In genomic region chr4:43563601-43563875, GRCm38 (mm10) we compare ENCODE assay signal across 10 mouse cellular contexts. TPM values are rescaled to one million over a fixed set of nuclear protein-coding genes. Genes with fewer than 3 reads are reported as not detected.
DNase-seq lines count a peak whose midpoint lies in the region; ATAC-seq and TF ChIP-seq lines count a peak whose summit lies in the region.
"Had no signal": no experiment of that assay in that cellular context is flagged by ENCODE, and none has a peak within 500 bp of the region (broad histone marks: within the 10 kb centered on the region; RNA-seq: fewer than 3 reads in every experiment).

No protein-coding gene starts in this region.

- no peak for TF ChIP-seq CTCF in bone marrow, adult 2 months (IDR thresholded peaks at IDR 0.05; ENCODE audit: control insufficient read depth, insufficient read depth, low read length)

- intact Hi-C loops in heart, postnatal 14 days (cut with DNase I): no loop called here

- 42% methylated on average over 4 of the region's 4 CpGs for WGBS in heart, embryonic 14.5 days
- WGBS in bone marrow, adult 2 months: 56% methylated on average over 4 of the region's 4 CpGs
- WGBS in hindbrain, embryonic 13.5 days: 90% methylated on average over 4 of the region's 4 CpGs
- WGBS in midbrain, embryonic 11.5 days: 90% methylated on average over 4 of the region's 4 CpGs

- H3K27me3 ChIP-seq in heart, embryonic 14.5 days (ENCODE audit: control insufficient read depth, insufficient read depth, low read length): no peaks in the 10 kb centered on the region
- H3K27me3 ChIP-seq in hindbrain, embryonic 13.5 days: no peaks in the 10 kb centered on the region
- no peaks in the 10 kb centered on the region for H3K27me3 ChIP-seq in midbrain, embryonic 11.5 days (ENCODE audit: control insufficient read depth, insufficient read depth, low read length)

- peak overlapping the region; percentile 100; a peak in 3 of 4 replicates for H3K27ac ChIP-seq in heart, embryonic 14.5 days (replicated peaks in 1 of 2; ENCODE audit: control insufficient read depth in 1 of 2, insufficient read depth in 1 of 2, low read depth in 2 of 2, low read length in 2 of 2)
- no peak overlapping the region for H3K27ac ChIP-seq in bone marrow, adult 2 months (ENCODE audit: control insufficient read depth, insufficient read depth, low read depth, low read length, poor library complexity)
- 0 out of 2 replicates have a peak overlapping the region, but pooled peaks have one; percentile 97 for H3K27ac ChIP-seq in hindbrain, embryonic 13.5 days
- no peak overlapping the region for H3K27ac ChIP-seq in midbrain, embryonic 11.5 days (ENCODE audit: low read depth, low read length)

- no peak for TF ChIP-seq POLR2A in bone marrow, adult 2 months (IDR thresholded peaks at IDR 0.05; ENCODE audit: borderline replicate concordance, control insufficient read depth, low read depth, low read length)

- no peaks in the 10 kb centered on the region for H3K9me3 ChIP-seq in heart, embryonic 14.5 days (ENCODE audit: control insufficient read depth, low read length)
- no peaks in the 10 kb centered on the region for H3K9me3 ChIP-seq in hindbrain, embryonic 13.5 days
- no peaks in the 10 kb centered on the region for H3K9me3 ChIP-seq in midbrain, embryonic 11.5 days (ENCODE audit: control insufficient read depth, low read length)

- peaks cover 26 to 41% of the 10 kb centered on the region in 2 experiments for H3K4me1 ChIP-seq in heart, embryonic 14.5 days (ENCODE audit: control insufficient read depth in 2 of 2, insufficient read depth in 2 of 2, low read length in 2 of 2)
- peaks cover 8% of the 10 kb centered on the region for H3K4me1 ChIP-seq in bone marrow, adult 2 months (ENCODE audit: control insufficient read depth, insufficient read depth, low read length)
- peaks cover 43% of the 10 kb centered on the region for H3K4me1 ChIP-seq in hindbrain, embryonic 13.5 days (replicated peaks)
- H3K4me1 ChIP-seq in midbrain, embryonic 11.5 days (ENCODE audit: control insufficient read depth, insufficient read depth, low read length): peaks cover 29% of the 10 kb centered on the region

- no peak for DNase-seq in heart, postnatal 14 days
- no peak for DNase-seq in midbrain, embryonic 11.5 days (ENCODE audit: low spot score, missing footprints)
- no peak for DNase-seq in layer of hippocampus, adult 9-11 months
- no peak for DNase-seq in kidney, adult 11 months
- DNase-seq in adrenal gland, postnatal 4 days (ENCODE audit: low spot score in 2 of 2): no peak
- DNase-seq: cerebellum, adult 9-11 months had no signal

- peak overlapping the region; percentile 88 for H3K4me2 ChIP-seq in heart, embryonic 14.5 days (ENCODE audit: low read length)
- peak overlapping the region; percentile 92 for H3K4me2 ChIP-seq in hindbrain, embryonic 13.5 days
- H3K4me2 ChIP-seq in midbrain, embryonic 11.5 days: peak overlapping the region; percentile 70; the same call in 1 of the 2 replicates

- peak overlapping the region; percentile 93 to 99 for H3K4me3 ChIP-seq in heart, embryonic 14.5 days (ENCODE audit: control insufficient read depth in 1 of 2, insufficient read depth in 1 of 2, low read depth in 1 of 2, low read length in 2 of 2)
- H3K4me3 ChIP-seq in bone marrow, adult 2 months (replicated peaks; ENCODE audit: control insufficient read depth, low read depth, low read length): peak overlapping the region; percentile 97
- H3K4me3 ChIP-seq in hindbrain, embryonic 13.5 days: peak overlapping the region; percentile 70
- H3K4me3 ChIP-seq in midbrain, embryonic 11.5 days (ENCODE audit: low read depth, low read length): no peak overlapping the region

- peak overlapping the region; percentile 99 for H3K9ac ChIP-seq in heart, embryonic 14.5 days (ENCODE audit: low read length)
- H3K9ac ChIP-seq in hindbrain, embryonic 13.5 days: peak overlapping the region; percentile 91
- H3K9ac ChIP-seq in midbrain, embryonic 11.5 days (ENCODE audit: low read length): no peak overlapping the region

- ATAC-seq in heart, embryonic 14.5 days (ENCODE audit: insufficient number of reproducible peaks, insufficient read depth, low FRiP score, low read depth): no peak
- ATAC-seq in hindbrain, embryonic 13.5 days (ENCODE audit: low FRiP score): no peak
- no peak for ATAC-seq in midbrain, embryonic 11.5 days (ENCODE audit: low FRiP score)

- peaks cover 53% of the 10 kb centered on the region for H3K36me3 ChIP-seq in heart, embryonic 14.5 days (ENCODE audit: control insufficient read depth, insufficient read depth, low read length)
- H3K36me3 ChIP-seq in hindbrain, embryonic 13.5 days: peaks cover 47% of the 10 kb centered on the region
- H3K36me3 ChIP-seq in midbrain, embryonic 11.5 days (ENCODE audit: control insufficient read depth, insufficient read depth, low read length): peaks cover 19% of the 10 kb centered on the region

RNA-seq across cellular contexts. Expression of gene Tln1, which starts 1.0 kb away (rescaled TPM):
- polyA plus RNA-seq in heart, embryonic 14.5 days (2014; fragmentation: Nextera tagmentation; extraction: Ambion mirVana): 77.5 and 90.9 TPM in 2 replicates
- 100 to 1,000 TPM; 111 to 135 TPM for total RNA-seq in heart, postnatal 14 days (2021)
- polyA plus RNA-seq in bone marrow, adult 2 months (2011; ENCODE audit: insufficient read depth, insufficient read length, low replicate concordance, missing spikeins): 394 and 621 TPM in 2 replicates
- 64.5 and 66.2 TPM in 2 replicates for polyA plus RNA-seq in hindbrain, embryonic 13.5 days (2015; fragmentation: Nextera tagmentation; extraction: Ambion mirVana)
- polyA plus RNA-seq in midbrain, embryonic 11.5 days (2014; fragmentation: Nextera tagmentation; extraction: Ambion mirVana): 38.4 and 40.4 TPM in 2 replicates
- 100 to 1,000 TPM; 209 to 246 TPM for total RNA-seq in adrenal gland, postnatal 4 days (2021)

RNA-seq across cellular contexts. Expression of gene Creb3, which starts 1.4 kb away (rescaled TPM):
- 57.3 and 62.3 TPM in 2 replicates for polyA plus RNA-seq in heart, embryonic 14.5 days (2014; fragmentation: Nextera tagmentation; extraction: Ambion mirVana)
- 10 to 100 TPM; 47.1 to 49.2 TPM for total RNA-seq in heart, postnatal 14 days (2021)
- polyA plus RNA-seq in bone marrow, adult 2 months (2011; ENCODE audit: insufficient read depth, insufficient read length, low replicate concordance, missing spikeins): 10.5 and 20.9 TPM in 2 replicates
- polyA plus RNA-seq in hindbrain, embryonic 13.5 days (2015; fragmentation: Nextera tagmentation; extraction: Ambion mirVana): 79.3 and 80.9 TPM in 2 replicates
- 46.4 and 54.5 TPM in 2 replicates for polyA plus RNA-seq in midbrain, embryonic 11.5 days (2014; fragmentation: Nextera tagmentation; extraction: Ambion mirVana)
- 100 to 1,000 TPM; 130 to 160 TPM for total RNA-seq in adrenal gland, postnatal 4 days (2021)

RNA-seq across cellular contexts. Expression of gene Rgp1, which starts 15.0 kb away (rescaled TPM):
- 18.3 and 24.9 TPM in 2 replicates for polyA plus RNA-seq in heart, embryonic 14.5 days (2014; fragmentation: Nextera tagmentation; extraction: Ambion mirVana)
- 10 to 100 TPM; 32.3 to 41.6 TPM for total RNA-seq in heart, postnatal 14 days (2021)
- 20.1 and 43.5 TPM in 2 replicates for polyA plus RNA-seq in bone marrow, adult 2 months (2011; ENCODE audit: insufficient read depth, insufficient read length, low replicate concordance, missing spikeins)
- 29.0 and 31.5 TPM in 2 replicates for polyA plus RNA-seq in hindbrain, embryonic 13.5 days (2015; fragmentation: Nextera tagmentation; extraction: Ambion mirVana)
- polyA plus RNA-seq in midbrain, embryonic 11.5 days (2014; fragmentation: Nextera tagmentation; extraction: Ambion mirVana): 22.0 and 25.2 TPM in 2 replicates
- total RNA-seq in adrenal gland, postnatal 4 days (2021): 10 to 100 TPM; 65.3 to 68.5 TPM

RNA-seq across cellular contexts. Expression of gene Gba2, which starts 15.1 kb away (rescaled TPM):
- 16.5 and 16.7 TPM in 2 replicates for polyA plus RNA-seq in heart, embryonic 14.5 days (2014; fragmentation: Nextera tagmentation; extraction: Ambion mirVana)
- total RNA-seq in heart, postnatal 14 days (2021): 10 to 100 TPM; 14.3 to 14.6 TPM
- polyA plus RNA-seq in bone marrow, adult 2 months (2011; ENCODE audit: insufficient read depth, insufficient read length, low replicate concordance, missing spikeins): 16.5 and 29.8 TPM in 2 replicates
- 53.6 and 53.8 TPM in 2 replicates for polyA plus RNA-seq in hindbrain, embryonic 13.5 days (2015; fragmentation: Nextera tagmentation; extraction: Ambion mirVana)
- 24.5 and 26.1 TPM in 2 replicates for polyA plus RNA-seq in midbrain, embryonic 11.5 days (2014; fragmentation: Nextera tagmentation; extraction: Ambion mirVana)
- 10 to 100 TPM; 17.8 to 18.2 TPM for total RNA-seq in adrenal gland, postnatal 4 days (2021)

RNA-seq across cellular contexts. Expression of gene Msmp, which starts 20.8 kb away (rescaled TPM):
- polyA plus RNA-seq in heart, embryonic 14.5 days (2014; fragmentation: Nextera tagmentation; extraction: Ambion mirVana): 0.36 TPM in 1 of 2 replicates, not detected in the other
- total RNA-seq in heart, postnatal 14 days (2021): not detected
- not detected in 2 replicates for polyA plus RNA-seq in bone marrow, adult 2 months (2011; ENCODE audit: insufficient read depth, insufficient read length, low replicate concordance, missing spikeins)
- polyA plus RNA-seq in hindbrain, embryonic 13.5 days (2015; fragmentation: Nextera tagmentation; extraction: Ambion mirVana): 2.6 TPM in 1 of 2 replicates, not detected in the other
- 0.63 TPM in 1 of 2 replicates, not detected in the other for polyA plus RNA-seq in midbrain, embryonic 11.5 days (2014; fragmentation: Nextera tagmentation; extraction: Ambion mirVana)
- total RNA-seq in adrenal gland, postnatal 4 days (2021): 1 to 10 TPM; 1.4 to 2.2 TPM
- total RNA-seq: left cerebral cortex, postnatal 10 days had no signal

Comparison
In these comparisons a context has a peak if more than half of its experiments do, and no peak if none do; other contexts are left out.
1. H3K27ac ChIP-seq: peak in heart, embryonic 14.5 days (2 of 2) and hindbrain, embryonic 13.5 days (single experiment); none in bone marrow, adult 2 months (single experiment) and midbrain, embryonic 11.5 days (single experiment).
2. Peak in every context shown above with its lines, with median percentiles within 50 percentile points of each other: H3K4me2 ChIP-seq.